Mouse (Mus musculus) intestine, embryonic 16.5 days (tissue): ENCODE measurements around the gene Adarb2. TPM values are rescaled to one million over a fixed set of nuclear protein-coding genes. Genes with fewer than 3 reads are reported as not detected.

Source experiments
- ATAC-seq: fragments of 200-750 bp; cut with Nextera tagmentation; 2 replicates; pipeline ENCODE4 v1.8.0; 2017; ENCODE audit warnings: moderate TSS enrichment, moderate library complexity
- H3K27ac ChIP-seq: fragments of 300-500 bp; sonication (generic); 2 replicates; pipeline ENCODE4 v1.5.1; 2014; ENCODE audit warnings: mild to moderate bottlenecking, low read length
- H3K27me3 ChIP-seq: fragments of 300-500 bp; sonication (generic); replicated peaks from 2 replicates; pipeline ENCODE4 v1.6.1; 2014; ENCODE audit warnings: low read length, control low read depth, mixed read lengths; ENCODE audit not compliant: control insufficient read depth, insufficient read depth
- H3K36me3 ChIP-seq: fragments of 300-500 bp; sonication (generic); 2 replicates; pipeline ENCODE4 v1.6.1; 2014; ENCODE audit warnings: low read length, control low read depth; ENCODE audit not compliant: control insufficient read depth, insufficient read depth
- H3K4me1 ChIP-seq: fragments of 300-500 bp; sonication (generic); 2 replicates; pipeline ENCODE4 v1.6.1; 2014; ENCODE audit warnings: low read length, control low read depth, mixed read lengths; ENCODE audit not compliant: control insufficient read depth, insufficient read depth
- H3K4me2 ChIP-seq: fragments of 300-500 bp; sonication (generic); 2 replicates; pipeline ENCODE4 v1.6.1; 2014; ENCODE audit warnings: low read depth, low read length, control low read depth
- H3K4me3 ChIP-seq: fragments of 300-500 bp; sonication (generic); 2 replicates; pipeline ENCODE4 v1.5.1; 2014; ENCODE audit warnings: mild to moderate bottlenecking, low read length
- H3K9ac ChIP-seq: fragments of 300-500 bp; sonication (generic); 2 replicates; pipeline ENCODE4 v1.6.1; 2014; ENCODE audit warnings: low read depth, low read length
- H3K9me3 ChIP-seq: fragments of 300-500 bp; sonication (generic); 2 replicates; pipeline ENCODE4 v1.6.1; 2016; ENCODE audit warnings: low read length, control low read depth; ENCODE audit not compliant: control insufficient read depth
- WGBS: fragments of 180-500 bp; shearing (Covaris S2); extraction: QIAGEN DNeasy Blood & Tissue Kit; methylation state at CpG from one replicate; pipeline ENCODE4 v1.1.7; 2014; 5-methylcytosine and 5-hydroxymethylcytosine counted together
- polyA plus RNA-seq: library from polyadenylated mRNA; unstranded; fragments of >200 nt; fragmentation: Nextera tagmentation; extraction: Ambion mirVana; gene quantifications from 2 replicates; pipeline ENCODE4 v1.2.1, GENCODE M21; 2015

Gene Adarb2
- polyA plus RNA-seq, 1 experiment from 2014 or later, result 0.43 TPM

DNA sequence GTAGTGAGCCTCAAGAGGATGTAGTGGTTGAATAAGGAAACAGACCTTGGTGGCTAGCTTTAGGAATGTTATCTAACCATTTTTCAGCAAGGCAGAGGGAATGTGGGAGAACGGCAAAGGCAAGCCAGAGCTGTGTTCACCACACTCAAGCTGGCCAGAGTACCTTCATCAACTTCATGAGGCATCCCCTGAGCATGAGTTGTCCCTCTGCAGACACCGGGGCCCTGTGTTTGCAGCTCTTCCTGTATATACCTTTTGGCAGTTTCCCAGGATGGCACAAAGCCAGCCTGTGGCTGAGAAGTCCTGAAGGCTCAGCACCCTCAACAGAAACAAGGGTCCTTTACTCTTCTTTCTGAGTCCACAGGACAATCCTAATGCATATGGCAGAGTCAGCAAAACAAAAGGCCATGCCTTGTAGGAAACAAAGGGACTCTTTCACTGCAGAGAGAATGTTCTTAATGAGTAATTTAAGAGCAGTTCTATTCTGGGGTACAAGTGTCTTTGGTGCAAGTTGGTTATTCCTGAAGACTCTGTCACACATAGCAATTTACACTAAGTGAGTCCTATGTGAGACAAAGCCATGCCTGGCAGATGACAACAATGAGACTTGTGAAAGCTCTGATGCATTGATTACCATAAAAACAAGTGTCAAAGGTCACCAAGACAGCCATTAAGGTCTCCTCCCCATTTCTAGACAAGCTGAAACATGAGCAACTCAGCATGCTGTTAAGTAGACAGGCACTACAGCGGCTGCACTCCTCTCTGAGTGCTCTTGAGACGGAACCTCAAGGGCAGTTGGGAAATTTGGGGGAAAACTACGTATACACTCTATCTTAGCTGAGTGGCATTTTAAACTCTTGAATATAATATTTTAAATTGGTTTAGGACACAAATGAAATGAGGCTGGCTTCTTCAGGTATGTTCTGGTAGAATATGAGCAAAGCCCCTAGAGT lies 431.0 kb downstream of the Adarb2 start:
- Histone ChIP-seq H3K27ac (no peak overlapping the region), H3K9me3 (no peaks in the 10 kb centered on the region), H3K4me3 (no peak overlapping the region), H3K9ac (no peak overlapping the region), H3K4me2 (no peak overlapping the region), H3K27me3 (no peaks in the 10 kb centered on the region), H3K4me1 (no peaks in the 10 kb centered on the region), H3K36me3 (no peaks in the 10 kb centered on the region)
- WGBS, result 75% methylated on average over 5 of the region's 5 CpGs
- no peak for ATAC-seq

DNA sequence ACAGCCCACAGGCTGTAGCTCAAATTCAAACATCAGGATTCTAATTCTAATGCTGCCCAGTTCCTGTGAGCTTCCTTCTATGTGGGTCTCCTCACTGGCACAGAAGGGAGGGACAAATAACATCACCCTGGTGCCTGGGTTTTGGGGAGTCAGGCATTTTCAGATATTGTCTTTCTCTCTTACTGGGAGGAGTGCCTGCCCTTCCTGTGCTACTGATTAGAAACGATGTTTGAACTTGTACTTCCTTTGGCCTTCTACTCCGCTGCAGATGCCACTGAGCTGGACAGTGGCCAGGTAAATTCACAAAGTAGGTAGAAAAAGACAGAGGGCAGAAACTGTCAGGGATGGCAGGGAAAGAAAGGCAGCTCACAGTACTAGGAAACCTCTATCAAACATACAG lies 439.4 kb downstream of the Adarb2 start:
- H3K9me3 ChIP-seq, result no peaks in the 10 kb centered on the region
- ATAC-seq, result no peak
- no peaks in the 10 kb centered on the region for H3K36me3 ChIP-seq
- no peak overlapping the region for H3K4me3 ChIP-seq
- no peak overlapping the region for H3K9ac ChIP-seq
- WGBS, result 59% methylated on average over 2 of the region's 2 CpGs
- H3K27ac ChIP-seq, result no peak overlapping the region
- H3K27me3 ChIP-seq, result no peaks in the 10 kb centered on the region
- no peaks in the 10 kb centered on the region for H3K4me1 ChIP-seq
- H3K4me2 ChIP-seq, result no peak overlapping the region

DNA sequence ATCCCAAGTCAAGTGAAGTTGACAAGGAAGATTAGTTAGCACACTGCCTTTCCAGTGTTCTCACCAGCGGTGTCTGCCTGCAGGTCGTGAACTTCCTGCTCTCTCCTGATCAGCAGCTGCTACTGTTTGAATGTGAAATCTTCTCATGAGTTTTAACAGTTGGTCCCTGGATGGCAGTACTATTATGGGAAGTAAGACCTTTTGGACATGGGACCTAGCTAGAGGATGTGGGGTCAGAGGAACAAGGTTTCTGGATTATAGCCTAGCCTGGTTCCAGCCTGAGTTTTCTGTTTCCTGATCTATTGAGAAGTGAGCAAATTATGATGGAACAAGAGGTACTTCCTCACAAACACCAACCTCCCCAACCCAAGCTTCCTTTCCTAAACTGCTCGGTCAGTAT lies 441.3 kb downstream of the Adarb2 start:
- H3K27me3 ChIP-seq, result no peaks in the 10 kb centered on the region
- no peak overlapping the region for H3K9ac ChIP-seq
- WGBS, result 60% methylated on average over 3 of the region's 3 CpGs
- H3K27ac ChIP-seq, result no peak overlapping the region
- no peak overlapping the region for H3K4me2 ChIP-seq
- H3K4me1 ChIP-seq, result no peaks in the 10 kb centered on the region
- ATAC-seq, result no peak
- no peaks in the 10 kb centered on the region for H3K36me3 ChIP-seq
- no peaks in the 10 kb centered on the region for H3K9me3 ChIP-seq
- H3K4me3 ChIP-seq, result no peak overlapping the region

DNA sequence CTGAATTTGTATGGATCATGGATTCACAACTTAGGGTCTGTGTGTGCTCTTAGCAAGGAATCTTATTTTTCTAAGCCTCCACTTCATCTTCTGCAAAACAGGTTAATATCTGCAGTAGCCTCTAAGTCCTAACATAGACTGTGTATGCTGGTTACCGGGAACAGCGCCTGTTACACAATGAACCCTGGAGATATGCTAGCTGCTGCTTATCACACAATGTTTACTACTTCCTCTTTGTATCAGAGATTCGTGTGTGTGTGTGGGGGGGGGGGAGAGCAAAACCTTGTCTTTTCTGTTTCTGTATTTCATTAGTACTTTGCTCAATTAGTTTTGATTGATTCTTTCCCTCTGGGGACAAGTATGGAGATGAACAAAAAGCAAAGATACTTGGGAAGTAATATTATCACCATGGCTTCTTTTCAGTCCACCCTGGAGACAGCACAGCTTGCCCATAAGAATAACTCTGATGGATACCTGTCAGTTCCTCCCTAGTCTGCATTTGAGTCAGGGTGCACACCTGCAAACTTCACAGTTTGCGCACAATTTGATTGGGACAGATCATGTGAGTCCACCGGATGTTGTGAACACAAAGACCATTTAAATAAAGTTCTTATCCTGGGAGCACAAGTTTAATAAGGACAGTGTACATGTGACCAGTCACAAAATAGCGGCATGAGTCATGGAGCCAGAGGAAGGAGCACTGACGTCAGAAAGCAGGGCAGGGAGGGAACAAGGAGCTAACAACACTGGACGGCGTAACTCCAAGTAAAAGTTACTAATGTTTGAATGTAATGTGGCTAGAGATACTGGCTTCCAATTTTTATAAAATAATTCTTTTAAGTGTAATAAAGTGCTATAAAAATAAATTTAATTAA lies 442.4 kb downstream of the Adarb2 start:
- 68% methylated on average over 9 of the region's 9 CpGs for WGBS
- no peak overlapping the region for H3K27ac ChIP-seq
- no peak overlapping the region for H3K4me3 ChIP-seq
- H3K4me2 ChIP-seq, result no peak overlapping the region
- H3K9me3 ChIP-seq, result no peaks in the 10 kb centered on the region
- no peaks in the 10 kb centered on the region for H3K27me3 ChIP-seq
- no peak for ATAC-seq
- H3K9ac ChIP-seq, result no peak overlapping the region
- H3K36me3 ChIP-seq, result no peaks in the 10 kb centered on the region
- no peaks in the 10 kb centered on the region for H3K4me1 ChIP-seq

DNA sequence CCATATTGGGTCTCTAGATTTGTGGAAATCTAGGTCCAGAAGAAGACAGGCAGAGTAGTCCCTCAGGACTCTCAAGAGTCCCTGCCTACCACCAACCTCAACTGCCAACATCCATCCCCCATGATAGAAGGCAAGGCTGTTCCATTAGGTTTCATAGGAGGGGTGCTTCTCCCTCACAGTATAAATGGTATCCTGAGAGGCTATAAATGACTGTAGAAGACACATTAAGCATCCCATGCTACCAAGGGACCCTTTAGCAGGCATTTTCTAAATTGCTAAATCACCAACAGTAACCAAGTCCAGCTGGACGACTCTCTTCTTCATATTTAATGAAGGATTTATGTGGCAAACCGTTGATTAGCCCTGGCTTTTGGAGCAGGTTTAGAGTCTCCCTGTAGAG lies 446.6 kb downstream of the Adarb2 start:
- H3K4me2 ChIP-seq, result no peak overlapping the region
- ATAC-seq, result no peak
- no peak overlapping the region for H3K4me3 ChIP-seq
- H3K9me3 ChIP-seq, result no peaks in the 10 kb centered on the region
- no peaks in the 10 kb centered on the region for H3K36me3 ChIP-seq
- no peaks in the 10 kb centered on the region for H3K27me3 ChIP-seq
- H3K4me1 ChIP-seq, result no peaks in the 10 kb centered on the region
- no peak overlapping the region for H3K27ac ChIP-seq
- WGBS, result 57% methylated on average over 2 of the region's 2 CpGs
- no peak overlapping the region for H3K9ac ChIP-seq

DNA sequence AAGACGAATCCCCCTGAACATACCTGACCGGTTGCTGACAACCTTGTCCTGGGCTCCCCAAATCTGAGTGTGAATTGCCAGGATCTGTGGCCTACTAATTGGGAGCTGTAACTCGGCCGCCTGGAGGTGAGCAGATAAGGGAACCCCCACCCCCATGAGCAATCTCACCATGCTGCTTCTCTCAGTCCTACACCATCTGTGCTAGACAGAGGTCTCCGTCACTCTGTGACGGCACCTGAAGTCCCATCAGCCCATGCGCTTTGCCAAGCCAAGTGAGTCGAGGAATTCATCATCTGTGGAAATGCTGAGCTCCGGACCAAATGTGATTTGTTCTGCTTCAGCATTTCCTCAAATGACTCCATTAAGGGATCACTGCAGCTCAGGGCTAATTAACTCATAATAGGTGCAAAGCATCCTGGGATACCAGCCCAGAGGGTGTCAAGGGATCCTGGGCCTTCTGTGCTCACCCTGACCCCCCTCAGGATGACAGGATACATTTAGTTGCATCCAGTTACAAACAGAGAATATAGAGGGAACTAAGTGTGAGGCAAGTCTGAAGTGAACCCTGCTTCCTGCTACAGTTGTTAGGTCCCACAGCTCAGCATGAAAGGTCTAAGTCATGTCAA lies 462.1 kb downstream of the Adarb2 start:
- no peaks in the 10 kb centered on the region for H3K4me1 ChIP-seq
- H3K27ac ChIP-seq, result no peak overlapping the region
- no peaks in the 10 kb centered on the region for H3K27me3 ChIP-seq
- no peaks in the 10 kb centered on the region for H3K36me3 ChIP-seq
- no peak overlapping the region for H3K9ac ChIP-seq
- ATAC-seq, result no peak
- H3K4me3 ChIP-seq, result no peak overlapping the region
- H3K4me2 ChIP-seq, result no peak overlapping the region
- H3K9me3 ChIP-seq, result no peaks in the 10 kb centered on the region
- WGBS, result 87% methylated on average over 9 of the region's 9 CpGs

DNA sequence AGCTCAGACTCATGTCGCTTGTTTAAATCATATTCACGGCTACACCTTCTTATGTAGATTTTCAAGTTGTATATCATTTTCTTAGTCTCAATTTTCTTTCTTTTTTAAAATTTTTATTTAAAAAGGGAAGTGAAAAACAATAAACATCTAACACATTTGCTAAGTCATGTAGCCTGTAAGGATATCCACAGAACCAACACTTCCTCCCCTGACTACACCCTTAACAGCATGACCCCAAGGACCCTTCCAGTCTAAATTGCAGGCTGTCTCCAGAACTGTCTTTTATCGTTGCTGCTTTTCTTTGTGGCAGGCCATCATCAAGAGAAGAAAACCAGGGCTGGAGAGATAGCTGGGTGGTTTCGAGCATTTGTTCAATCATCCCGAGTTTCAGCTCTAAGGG lies 474.5 kb downstream of the Adarb2 start:
- H3K4me2 ChIP-seq, result no peak overlapping the region
- H3K36me3 ChIP-seq, result no peaks in the 10 kb centered on the region
- no peak overlapping the region for H3K27ac ChIP-seq
- 63% methylated on average over 5 of the region's 5 CpGs for WGBS
- no peak overlapping the region for H3K9ac ChIP-seq
- no peak overlapping the region for H3K4me3 ChIP-seq
- no peaks in the 10 kb centered on the region for H3K9me3 ChIP-seq
- ATAC-seq, result no peak
- H3K27me3 ChIP-seq, result no peaks in the 10 kb centered on the region
- H3K4me1 ChIP-seq, result no peaks in the 10 kb centered on the region

DNA sequence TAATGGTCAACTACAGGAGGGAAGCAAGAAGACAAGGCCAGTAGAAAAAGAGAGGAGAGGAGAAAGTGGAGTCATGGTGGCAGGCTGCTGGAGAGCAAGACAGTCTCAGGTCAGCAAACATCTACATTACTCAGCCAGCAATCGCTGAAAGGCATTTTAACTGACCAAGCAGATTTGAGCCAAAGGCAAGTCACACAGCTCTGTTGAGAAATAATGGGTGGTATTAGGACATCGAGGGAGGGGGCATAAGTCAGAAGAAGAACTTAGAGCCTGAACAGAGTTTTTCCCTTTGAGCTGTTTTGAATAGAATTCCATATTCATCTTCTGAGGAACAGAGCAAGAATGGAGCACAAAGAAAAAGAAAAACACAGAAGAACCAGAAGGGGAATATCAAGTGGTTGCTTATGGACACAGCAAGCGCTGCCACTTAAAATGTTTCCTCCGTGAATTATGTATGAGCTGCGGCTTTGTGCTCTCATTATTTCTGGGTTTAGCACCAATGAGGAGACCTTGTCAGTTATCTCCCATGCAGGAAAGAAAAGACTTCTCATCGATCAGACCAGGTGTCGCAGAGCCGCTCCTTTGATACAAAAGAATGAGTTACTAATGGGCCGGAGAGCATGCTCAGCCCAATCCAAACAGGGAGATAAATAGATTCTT lies 477.9 kb downstream of the Adarb2 start:
- Histone ChIP-seq H3K9ac (no peak overlapping the region), H3K9me3 (no peaks in the 10 kb centered on the region), H3K36me3 (no peaks in the 10 kb centered on the region), H3K4me1 (no peaks in the 10 kb centered on the region), H3K4me3 (no peak overlapping the region), H3K27ac (no peak overlapping the region), H3K27me3 (no peaks in the 10 kb centered on the region), H3K4me2 (no peak overlapping the region)
- WGBS, result 74% methylated on average over 9 of the region's 9 CpGs
- ATAC-seq, result no peak

DNA sequence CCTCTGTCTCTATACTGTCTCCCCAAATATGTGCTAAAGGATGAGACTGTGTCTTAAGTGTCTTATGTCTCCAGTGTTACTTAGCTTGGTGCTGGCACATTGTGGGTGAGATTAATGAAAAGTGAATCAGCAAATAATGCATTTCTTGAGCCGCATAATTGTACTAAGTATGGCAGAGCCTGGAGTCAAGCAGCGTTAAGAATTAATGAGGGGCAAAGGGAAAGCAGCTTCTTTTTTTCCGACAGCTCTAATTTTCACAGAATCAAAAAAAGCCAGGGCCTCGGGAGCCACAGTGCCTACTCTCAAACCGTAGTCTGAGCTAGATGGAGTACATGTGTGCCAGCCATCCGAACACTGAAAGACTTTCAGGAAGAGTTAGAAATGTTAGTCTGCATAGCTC lies 488.8 kb downstream of the Adarb2 start:
- Histone ChIP-seq H3K36me3 (no peaks in the 10 kb centered on the region), H3K27ac (no peak overlapping the region), H3K4me2 (no peak overlapping the region), H3K4me1 (no peaks in the 10 kb centered on the region), H3K9me3 (no peaks in the 10 kb centered on the region), H3K27me3 (no peaks in the 10 kb centered on the region), H3K9ac (no peak overlapping the region), H3K4me3 (no peak overlapping the region)
- 82% methylated on average over 6 of the region's 6 CpGs for WGBS
- no peak for ATAC-seq
